Mouse (Mus musculus) liver, embryonic 14.5 days (tissue): ENCODE data around the gene Btbd1. TPM values are rescaled to one million over a fixed set of nuclear protein-coding genes. Genes with fewer than 3 reads are reported as not detected.

Source experiments
- ATAC-seq: fragments of 200-750 bp; cut with Nextera tagmentation; 2 replicates; pipeline ENCODE4 v1.8.0; 2017; ENCODE audit warnings: moderate number of reproducible peaks, mild to moderate bottlenecking, moderate library complexity; ENCODE audit not compliant: insufficient read depth
- DNase-seq, 3 experiments: peaks; one replicate each; pipeline ENCODE4 v3.0.0-alpha.2; 2012 to 2013; ENCODE audit warnings: low read depth in 3 of 3, low spot score in 3 of 3
- H3K27ac ChIP-seq: fragments of 300-500 bp; sonication (generic); 2 replicates; pipeline ENCODE4 v1.5.1; 2014; ENCODE audit warnings: moderate library complexity, mild to moderate bottlenecking, control low read depth, inconsistent platforms
- H3K27me3 ChIP-seq: fragments of 300-500 bp; sonication (generic); 2 replicates; pipeline ENCODE4 v1.6.1; 2014; ENCODE audit warnings: mild to moderate bottlenecking, low read length, moderate library complexity; ENCODE audit not compliant: control insufficient read depth, insufficient read depth
- H3K36me3 ChIP-seq: fragments of 300-500 bp; sonication (generic); replicated peaks from 2 replicates; pipeline ENCODE4 v1.6.1; 2014; ENCODE audit warnings: low read depth; ENCODE audit not compliant: control insufficient read depth, insufficient read depth
- H3K4me1 ChIP-seq, 2 experiments: fragments of 200-500 bp in 1 of 2; fragments of 300-500 bp in 1 of 2; sonication (generic) in 1 of 2; replicated peaks; 2 replicates each; pipeline ENCODE4 v1.6.1; 2012 to 2014; ENCODE audit warnings: antibody characterized with exemption in 1 of 2, inconsistent platforms in 1 of 2, low read length in 1 of 2; ENCODE audit not compliant: control insufficient read depth in 2 of 2, insufficient read depth in 2 of 2
- H3K4me2 ChIP-seq: fragments of 300-500 bp; sonication (generic); 2 replicates; pipeline ENCODE4 v1.6.1; 2014; ENCODE audit warnings: low read depth, mild to moderate bottlenecking, control low read depth, moderate library complexity
- H3K4me3 ChIP-seq, 2 experiments: fragments of 200-500 bp in 1 of 2; fragments of 300-500 bp in 1 of 2; sonication (generic) in 1 of 2; 2 replicates each; pipeline ENCODE4 v1.5.1; 2012 to 2014; ENCODE audit warnings: low read depth in 2 of 2, low read length in 2 of 2, mild to moderate bottlenecking in 2 of 2, control low read depth in 1 of 2, inconsistent platforms in 1 of 2, moderate library complexity in 1 of 2; ENCODE audit not compliant: insufficient read depth in 1 of 2
- H3K9ac ChIP-seq: fragments of 300-500 bp; sonication (generic); replicated peaks from 2 replicates; pipeline ENCODE4 v1.6.1; 2014; ENCODE audit warnings: mild to moderate bottlenecking, control low read depth, moderate library complexity
- H3K9me3 ChIP-seq: fragments of 300-500 bp; sonication (generic); 2 replicates; pipeline ENCODE4 v1.6.1; 2016; ENCODE audit warnings: low read length, mixed read lengths; ENCODE audit not compliant: control insufficient read depth
- CTCF ChIP-seq: IDR thresholded peaks from 2 replicates; pipeline ENCODE4 v1.5.1; 2016; ENCODE audit warnings: antibody characterized with exemption, low read depth, control low read depth
- EP300 ChIP-seq: IDR thresholded peaks from 2 replicates; pipeline ENCODE4 v1.6.1; 2016; ENCODE audit warnings: antibody characterized with exemption, low read depth
- WGBS: fragments of 180-500 bp; shearing (Covaris S2); extraction: QIAGEN DNeasy Blood & Tissue Kit; methylation state at CpG from one replicate; pipeline ENCODE4 v1.1.7; 2014; ENCODE audit not compliant: insufficient replicate concordance; 5-methylcytosine and 5-hydroxymethylcytosine counted together
- polyA plus RNA-seq, 2 experiments: library from polyadenylated mRNA; depleted of rRNA in 1 of 2; stranded (reverse) in 1 of 2; unstranded in 1 of 2; fragments of >200 nt; fragmentation: Nextera tagmentation in 1 of 2; extraction: Ambion mirVana in 1 of 2; gene quantifications; 2 replicates each; pipeline versions ENCODE4 v1.2.1 to v1.2.3; 2012 to 2014

Gene Btbd1
- polyA plus RNA-seq, 2 experiments: 15.3 to 29.1 TPM

- no peak overlapping the region for H3K9ac ChIP-seq
- H3K36me3 ChIP-seq: peaks cover 3% of the 10 kb centered on the region; the same call in 1 of the 2 replicates
- no peak overlapping the region for H3K4me2 ChIP-seq
- WGBS: 72% methylated on average over 5 of the region's 5 CpGs
- no peaks in the 10 kb centered on the region for H3K27me3 ChIP-seq
- no peak overlapping the region for H3K4me3 ChIP-seq
- TF ChIP-seq EP300 (no peak), CTCF (no peak)
- no peaks in the 10 kb centered on the region; the same call in 1 of the 2 replicates for H3K9me3 ChIP-seq
- DNase-seq (no peak), ATAC-seq (no peak)
- no peaks in the 10 kb centered on the region for H3K4me1 ChIP-seq
- no peak overlapping the region for H3K27ac ChIP-seq
Measured at GRCm38 (mm10) chr7:81775325-81775724, 53.9 kb downstream of the Btbd1 start.

DNA sequence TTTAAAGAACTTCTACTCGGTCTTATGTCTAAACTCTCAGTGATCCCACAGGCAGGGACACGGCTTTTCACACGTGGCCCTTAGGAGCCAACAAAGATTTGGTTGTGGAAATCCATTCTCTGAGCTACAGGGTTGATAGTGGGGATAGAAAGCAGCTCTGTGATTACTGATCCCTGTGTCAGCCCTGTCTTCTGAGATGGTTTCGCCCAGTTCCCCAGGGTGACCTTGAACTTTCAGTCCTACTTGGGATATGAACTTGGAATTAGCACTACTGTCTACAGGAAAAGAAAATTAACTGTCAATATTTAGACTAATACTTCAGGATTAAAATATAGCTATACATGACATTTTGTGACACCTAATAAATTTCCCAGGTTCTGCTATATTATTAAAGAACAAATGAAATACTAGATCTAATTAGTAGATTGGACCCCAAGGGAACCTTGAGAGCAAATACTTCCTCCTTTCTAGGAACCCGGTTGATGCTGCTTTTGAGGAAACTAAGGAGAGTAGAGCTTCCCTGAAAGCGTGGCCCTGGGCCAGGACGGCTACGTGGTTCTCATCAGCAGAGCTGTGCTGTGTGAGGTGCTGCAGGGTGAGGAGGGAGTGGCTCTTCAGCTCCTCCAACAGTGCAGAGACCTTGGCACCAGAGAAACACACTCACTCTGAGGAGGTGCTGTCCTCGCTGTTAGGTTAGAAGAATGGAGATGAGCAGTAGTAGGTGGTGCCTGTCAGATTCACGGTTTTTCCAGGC is 56.3 kb downstream of the Btbd1 start:
- WGBS: 59% methylated on average over 10 of the region's 10 CpGs
- no peaks in the 10 kb centered on the region for H3K4me1 ChIP-seq
- no peak overlapping the region for H3K4me2 ChIP-seq
- H3K9ac ChIP-seq: no peak overlapping the region
- ATAC-seq: no peak
- no peaks in the 10 kb centered on the region for H3K27me3 ChIP-seq
- H3K9me3 ChIP-seq: no peaks in the 10 kb centered on the region
- H3K27ac ChIP-seq: no peak overlapping the region
- no peak for TF ChIP-seq CTCF
- TF ChIP-seq EP300: no peak
- H3K36me3 ChIP-seq: no peaks in the 10 kb centered on the region
- no peak overlapping the region for H3K4me3 ChIP-seq
- DNase-seq: no peak

- DNase-seq: peak; percentile 35 to 55 (median 40)
- WGBS: under 1% methylated on average over 60 of the region's 60 CpGs
- peak; percentile 65 for ATAC-seq
Measured at GRCm38 (mm10) chr7:81763110-81763845, 66.0 kb downstream of the Btbd1 start.

GRCm38 (mm10) chr7:81762180-81763109 is 66.8 kb downstream of the Btbd1 start, which contains the start of gene Ramac:
Gene Ramac, plus strand, starts transcription at chr7:81762925.
- Histone ChIP-seq H3K4me3 (peak within 1 kb of the TSS; percentile 75 to 93), H3K9ac (peak within 1 kb of the TSS; percentile 73), H3K27me3 (no peaks in the 10 kb centered on the region), H3K4me1 (peaks cover 7 to 12% of the 10 kb centered on the region in 2 experiments; a peak in 3 of 4 replicates), H3K27ac (peak within 1 kb of the TSS; percentile 55), H3K4me2 (peak within 1 kb of the TSS; percentile 83), H3K36me3 (no peaks in the 10 kb centered on the region), H3K9me3 (no peaks in the 10 kb centered on the region)
- under 1% methylated on average over 55 of the region's 56 CpGs for WGBS
- TF ChIP-seq CTCF: peak; percentile 55; the same call in 1 of the 2 replicates
- TF ChIP-seq EP300: peak; percentile 51
- DNase-seq (peak; percentile 89 to 92 (median 89)), ATAC-seq (peak; percentile 93)

More at GRCm38 (mm10) chr7:81763110-81763845, 66.0 kb downstream of the Btbd1 start:
- Histone ChIP-seq H3K4me3 (peak overlapping the region; percentile 75 to 93), H3K4me2 (peak overlapping the region; percentile 83), H3K9me3 (no peaks in the 10 kb centered on the region), H3K36me3 (no peaks in the 10 kb centered on the region), H3K9ac (peak overlapping the region; percentile 73), H3K27ac (peak overlapping the region; percentile 30), H3K27me3 (no peaks in the 10 kb centered on the region), H3K4me1 (peaks cover 7 to 12% of the 10 kb centered on the region in 2 experiments; a peak in 3 of 4 replicates)
- TF ChIP-seq CTCF (peak; percentile 75), EP300 (no peak)
